Mouse (Mus musculus) cortical plate, adult 2 months (tissue): ENCODE results near the gene Itpr2. TPM values are rescaled to one million over a fixed set of nuclear protein-coding genes. Genes with fewer than 3 reads are reported as not detected.

Source experiments
- H3K27ac ChIP-seq: fragments of 200-500 bp; 2 replicates; pipeline ENCODE4 v1.5.1; 2012; ENCODE audit warnings: low read length, control low read depth, inconsistent platforms; ENCODE audit not compliant: insufficient read depth
- H3K4me1 ChIP-seq: fragments of 200-500 bp; 2 replicates; pipeline ENCODE4 v1.6.1; 2011; ENCODE audit warnings: low read length; ENCODE audit not compliant: control insufficient read depth, insufficient read depth
- H3K4me3 ChIP-seq: fragments of 200-500 bp; 2 replicates; pipeline ENCODE4 v1.5.1; 2011; ENCODE audit warnings: mild to moderate bottlenecking, low read length, control low read depth; ENCODE audit not compliant: insufficient read depth
- CTCF ChIP-seq: fragments of 200-500 bp; IDR thresholded peaks from 2 replicates; pipeline ENCODE4 v1.5.1; 2011; ENCODE audit warnings: mild to moderate bottlenecking, control low read depth, low read length; ENCODE audit not compliant: insufficient read depth; ENCODE audit errors: extremely low read depth
- POLR2A ChIP-seq: fragments of 200-500 bp; IDR thresholded peaks from 2 replicates; pipeline ENCODE4 v1.6.1; 2011; ENCODE audit warnings: mild to moderate bottlenecking, low read length, control low read depth; ENCODE audit not compliant: insufficient read depth; ENCODE audit errors: extremely low read depth
- polyA plus RNA-seq: library from polyadenylated mRNA; depleted of rRNA; stranded (reverse); fragments of >200 nt; gene quantifications from 2 replicates; pipeline ENCODE4 v1.2.3, GENCODE M21; 2012

Itpr2 gene
- polyA plus RNA-seq, 1 experiment = 8.5 TPM

- TF ChIP-seq POLR2A = no peak
- Histone ChIP-seq H3K4me1 (no peaks in the 10 kb centered on the region), H3K27ac (no peak overlapping the region), H3K4me3 (no peak overlapping the region)
Measured at GRCm38 (mm10) chr6:146331017-146331669, 170.9 kb downstream of the Itpr2 start.

GRCm38 (mm10) chr6:146329079-146329478 is 172.9 kb downstream of the Itpr2 start:
- no peak for TF ChIP-seq POLR2A
- Histone ChIP-seq H3K4me3 (no peak overlapping the region), H3K27ac (no peak overlapping the region), H3K4me1 (no peaks in the 10 kb centered on the region)

- TF ChIP-seq POLR2A (no peak), CTCF (no peak)
- Histone ChIP-seq H3K4me3 (no peak overlapping the region), H3K27ac (no peak overlapping the region), H3K4me1 (no peaks in the 10 kb centered on the region)
Measured at GRCm38 (mm10) chr6:146326631-146327030, 175.4 kb downstream of the Itpr2 start.

- no peak for TF ChIP-seq CTCF
- no peak for TF ChIP-seq POLR2A
- Histone ChIP-seq H3K4me1 (no peaks in the 10 kb centered on the region), H3K4me3 (no peak overlapping the region), H3K27ac (no peak overlapping the region)
Measured at GRCm38 (mm10) chr6:146324541-146325204, 177.3 kb downstream of the Itpr2 start.

DNA sequence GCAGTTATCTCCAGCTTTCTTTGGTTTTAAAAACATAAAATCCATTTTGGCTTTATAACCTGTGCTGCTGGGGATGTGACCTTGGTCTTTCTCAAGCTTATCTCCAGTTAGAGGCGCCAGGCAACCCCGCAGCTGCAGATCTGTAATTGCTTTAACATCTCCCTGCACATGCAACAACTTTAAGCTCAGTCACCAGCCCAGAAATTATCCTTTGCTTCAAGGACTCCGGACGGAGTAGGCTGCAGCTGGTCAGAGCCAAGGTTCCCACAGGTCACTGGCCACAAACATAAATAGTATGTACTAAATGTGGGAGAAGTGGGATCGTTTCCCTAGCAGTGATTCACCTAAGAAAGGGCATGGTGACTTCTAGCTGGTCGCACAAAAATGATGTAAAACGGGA is 179.5 kb downstream of the Itpr2 start:
- Histone ChIP-seq H3K4me1 (no peaks in the 10 kb centered on the region), H3K4me3 (no peak overlapping the region), H3K27ac (no peak overlapping the region)
- TF ChIP-seq CTCF = no peak
- TF ChIP-seq POLR2A = no peak

DNA sequence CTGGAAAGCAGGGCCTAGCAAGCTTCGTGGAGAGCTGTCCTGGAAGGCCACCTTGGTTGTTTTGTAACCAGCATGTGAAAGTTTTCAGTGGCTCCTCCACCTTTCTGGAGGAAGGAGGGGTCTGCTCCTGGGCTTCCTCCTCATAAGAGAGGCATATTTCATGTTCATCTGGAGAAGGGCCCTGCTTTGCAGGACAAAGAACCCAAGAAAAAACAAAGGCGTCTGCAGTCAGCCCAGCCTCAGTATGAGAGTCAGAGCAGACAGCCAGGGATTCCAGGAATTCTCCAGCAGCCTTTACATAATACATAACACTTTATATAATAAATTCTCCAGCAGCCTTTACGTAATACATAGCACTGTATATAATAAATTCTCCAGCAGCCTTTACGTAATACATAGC is 180.1 kb downstream of the Itpr2 start:
- H3K27ac ChIP-seq = no peak overlapping the region
- H3K4me1 ChIP-seq = no peaks in the 10 kb centered on the region
- TF ChIP-seq POLR2A = no peak
- TF ChIP-seq CTCF = no peak
- no peak overlapping the region for H3K4me3 ChIP-seq

- H3K4me3 ChIP-seq = no peak overlapping the region
Measured at GRCm38 (mm10) chr6:146316415-146316814, 185.6 kb downstream of the Itpr2 start.

GRCm38 (mm10) chr6:146315153-146315552 is 186.9 kb downstream of the Itpr2 start:
- TF ChIP-seq CTCF = no peak
- no peak for TF ChIP-seq POLR2A
- Histone ChIP-seq H3K27ac (no peak overlapping the region), H3K4me3 (no peak overlapping the region), H3K4me1 (no peaks in the 10 kb centered on the region)

More at GRCm38 (mm10) chr6:146316415-146316814, 185.6 kb downstream of the Itpr2 start:
- TF ChIP-seq POLR2A = no peak
- TF ChIP-seq CTCF = no peak
- Histone ChIP-seq H3K27ac (no peak overlapping the region), H3K4me1 (no peaks in the 10 kb centered on the region)

- Histone ChIP-seq H3K4me1 (no peaks in the 10 kb centered on the region), H3K4me3 (no peak overlapping the region), H3K27ac (no peak overlapping the region)
- no peak for TF ChIP-seq POLR2A
- no peak for TF ChIP-seq CTCF
Measured at GRCm38 (mm10) chr6:146314304-146314703, 187.7 kb downstream of the Itpr2 start.

DNA sequence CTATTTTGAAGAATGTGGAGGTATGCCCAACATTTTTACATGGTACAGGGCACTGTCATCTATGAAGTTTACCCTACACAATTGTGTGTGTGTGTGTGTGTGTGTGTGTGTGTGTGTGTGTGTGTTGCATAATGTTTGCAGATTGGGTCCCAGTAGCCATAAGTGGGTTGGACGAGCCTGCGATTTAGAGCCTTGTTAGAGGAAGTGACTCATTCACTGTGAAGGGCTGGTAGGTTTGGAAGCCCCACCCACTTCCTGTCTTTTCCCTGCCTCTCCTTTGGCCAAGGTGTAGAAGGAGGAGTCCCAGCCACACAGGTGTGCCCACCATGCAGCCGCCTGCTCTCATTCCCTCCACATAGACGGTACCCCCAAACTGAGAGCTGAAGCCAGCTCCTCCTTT is 188.6 kb downstream of the Itpr2 start:
- no peak overlapping the region for H3K4me3 ChIP-seq
- TF ChIP-seq CTCF (no peak), POLR2A (no peak)
- H3K27ac ChIP-seq = no peak overlapping the region
- no peaks in the 10 kb centered on the region for H3K4me1 ChIP-seq
